Mouse (Mus musculus): ENCODE data around the gene Ppp1r37.

GRCm38 (mm10) chr7:19524420-19525104 is 38.3 kb downstream of the Ppp1r37 start:
- no peak for TF ChIP-seq CTCF (IDR thresholded peaks at IDR 0.05; ENCODE audit: borderline replicate concordance, control insufficient read depth, extremely low read depth, insufficient read depth, low read length, poor library complexity)
- no peak for TF ChIP-seq POLR2A (IDR thresholded peaks at IDR 0.05; ENCODE audit: control insufficient read depth, extremely low read depth, insufficient read depth, low read length, poor library complexity)
